Mouse (Mus musculus) bone marrow, adult 2 months (tissue): ENCODE data around the gene Gpr27.

Source experiments
- CTCF ChIP-seq: fragments of 200-500 bp; IDR thresholded peaks from 2 replicates; pipeline ENCODE4 v1.5.1; 2011; ENCODE audit warnings: low read length, control low read depth; ENCODE audit not compliant: control insufficient read depth, insufficient read depth
- POLR2A ChIP-seq: fragments of 200-500 bp; IDR thresholded peaks from 2 replicates; pipeline ENCODE4 v1.6.1; 2011; ENCODE audit warnings: low read depth, mild to moderate bottlenecking, control low read depth, low read length, borderline replicate concordance; ENCODE audit not compliant: control insufficient read depth

DNA sequence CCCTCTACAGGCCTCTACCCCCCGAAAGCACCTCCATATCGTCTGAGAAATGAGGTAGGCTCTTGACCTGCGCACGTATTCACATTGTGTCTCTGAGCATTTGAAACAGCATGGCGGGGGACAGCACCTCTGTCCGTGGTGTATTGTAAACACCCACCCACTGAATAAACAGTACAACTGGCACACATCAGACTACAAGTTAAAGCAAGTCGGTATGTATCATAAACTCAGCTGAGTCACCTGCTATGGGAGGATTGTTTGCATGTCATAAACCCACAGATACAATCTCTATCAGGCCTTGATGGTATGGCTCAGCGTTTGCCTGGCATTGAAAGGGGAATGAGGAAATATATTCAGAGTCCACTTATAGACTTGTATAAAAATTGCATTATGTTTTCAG lies 15.2 kb upstream of the Gpr27 start:
- TF ChIP-seq CTCF = no peak
- TF ChIP-seq POLR2A = no peak
